9 mouse cellular contexts compared by ENCODE assay signal in the genomic region with DNA sequence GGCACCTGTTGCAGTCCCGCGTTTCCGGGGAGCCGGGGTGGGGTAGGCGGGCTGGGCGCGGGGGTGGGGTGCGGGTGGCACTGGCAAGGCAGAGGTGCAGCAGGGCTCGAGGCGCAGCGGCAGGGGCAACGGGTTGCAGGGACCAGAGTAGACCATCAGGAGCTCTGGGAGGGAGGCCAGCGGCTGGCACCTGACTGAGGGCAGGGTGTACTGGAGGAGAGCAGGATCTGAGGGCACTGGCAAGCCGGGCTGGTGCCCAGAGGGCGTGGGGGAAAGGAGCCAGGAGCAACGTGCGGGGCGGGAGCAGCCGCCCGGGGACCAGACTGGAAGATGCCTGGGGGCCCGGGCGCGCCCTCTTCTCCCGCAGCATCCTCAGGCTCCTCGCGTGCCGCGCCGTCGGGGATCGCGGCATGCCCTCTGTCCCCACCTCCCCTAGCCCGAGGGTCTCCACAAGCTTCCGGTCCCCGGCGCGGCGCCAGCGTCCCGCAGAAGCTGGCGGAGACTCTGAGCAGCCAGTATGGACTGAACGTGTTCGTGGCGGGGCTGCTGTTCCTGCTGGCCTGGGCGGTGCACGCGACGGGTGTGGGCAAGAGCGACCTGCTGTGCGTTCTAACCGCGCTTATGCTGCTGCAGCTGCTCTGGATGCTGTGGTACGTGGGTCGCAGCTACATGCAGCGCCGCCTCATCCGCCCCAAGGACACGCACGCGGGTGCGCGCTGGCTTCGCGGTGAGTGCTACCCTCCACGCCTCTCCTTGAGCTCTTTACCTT. TPM values are rescaled to one million over a fixed set of nuclear protein-coding genes. Genes with fewer than 3 reads are reported as not detected.
A peak's percentile ranks its signal among the peaks of the same experiment; 100 is the strongest.
DNase-seq lines count a peak whose midpoint lies in the region; ATAC-seq and TF ChIP-seq lines count a peak whose summit lies in the region.
"Had no signal": no experiment of that assay in that cellular context is flagged by ENCODE, and none has a peak within 500 bp of the region (broad histone marks: within the 10 kb centered on the region; RNA-seq: fewer than 3 reads in every experiment).

No protein-coding gene starts in this region.

- ATAC-seq in limb, embryonic 12.5 days (ENCODE audit: insufficient number of reproducible peaks, insufficient read depth, low FRiP score, low TSS enrichment, low read depth): no peak
- ATAC-seq in stomach, postnatal 0 days (ENCODE audit: low FRiP score, low TSS enrichment): no peak
- no peak for ATAC-seq in megakaryocyte progenitor cell, adult 5-6 weeks (replicated peaks; ENCODE audit: poor library complexity)

- peaks cover 9% of the 10 kb centered on the region for H3K4me1 ChIP-seq in testis, adult 2 months (ENCODE audit: control insufficient read depth, insufficient read depth, low read length)
- peaks cover 17% of the 10 kb centered on the region for H3K4me1 ChIP-seq in limb, embryonic 12.5 days (replicated peaks)
- no peaks in the 10 kb centered on the region for H3K4me1 ChIP-seq in stomach, postnatal 0 days (replicated peaks; ENCODE audit: control insufficient read depth, insufficient read depth)

- no peak for TF ChIP-seq EP300 in stomach, postnatal 0 days (optimal IDR thresholded peaks at IDR 0.05)

- peak; percentile 41 to 50 for DNase-seq in cerebellum, postnatal 10 days
- no peak for DNase-seq in cerebellum, adult 9-11 months
- DNase-seq in testis, postnatal 10 days (ENCODE audit: low spot score): no peak
- DNase-seq in stomach, postnatal 0 days (ENCODE audit: low spot score): peak; percentile 21
- no peak for DNase-seq in right cerebral cortex, adult 2 months (ENCODE audit: low spot score in 2 of 2)

- H3K27ac ChIP-seq in testis, adult 2 months (ENCODE audit: control insufficient read depth, insufficient read depth, low read depth, low read length): no peak overlapping the region
- H3K27ac ChIP-seq in limb, embryonic 12.5 days: no peak overlapping the region
- H3K27ac ChIP-seq in stomach, postnatal 0 days (replicated peaks): no peak overlapping the region
- H3K27ac ChIP-seq: macrophage had no signal

- H3K9me3 ChIP-seq in limb, embryonic 12.5 days: no peaks in the 10 kb centered on the region
- H3K9me3 ChIP-seq in stomach, postnatal 0 days (ENCODE audit: control insufficient read depth, low read length): no peaks in the 10 kb centered on the region

- TF ChIP-seq CTCF in testis, adult 2 months (IDR thresholded peaks at IDR 0.05; ENCODE audit: control insufficient read depth, insufficient read depth, insufficient replicate concordance, low read depth, low read length): no peak
- no peak for TF ChIP-seq CTCF in stomach, postnatal 0 days (IDR thresholded peaks at IDR 0.05; ENCODE audit: low read depth)

- peak overlapping the region; percentile 38 for H3K9ac ChIP-seq in limb, embryonic 12.5 days (replicated peaks)
- no peak overlapping the region for H3K9ac ChIP-seq in stomach, postnatal 0 days (ENCODE audit: low read length)

- 1% methylated on average over 56 of the region's 65 CpGs for WGBS in limb, embryonic 12.5 days
- WGBS in stomach, postnatal 0 days: under 1% methylated on average over 61 of the region's 65 CpGs

- no peaks in the 10 kb centered on the region; the same call in 1 of the 2 replicates for H3K27me3 ChIP-seq in testis, adult 2 months (ENCODE audit: control insufficient read depth, insufficient read depth, low read length)
- H3K27me3 ChIP-seq in limb, embryonic 12.5 days: peaks cover 69% of the 10 kb centered on the region
- peaks cover 8% of the 10 kb centered on the region; the same call in 1 of the 2 replicates for H3K27me3 ChIP-seq in stomach, postnatal 0 days (ENCODE audit: control insufficient read depth, insufficient read depth, low read length)

- no peak for TF ChIP-seq POLR2A in testis, adult 2 months (IDR thresholded peaks at IDR 0.05; ENCODE audit: control insufficient read depth, low read depth, low read length)

- no peaks in the 10 kb centered on the region for H3K36me3 ChIP-seq in testis, adult 2 months (ENCODE audit: control insufficient read depth, insufficient read depth, low read length)
- no peaks in the 10 kb centered on the region for H3K36me3 ChIP-seq in limb, embryonic 12.5 days
- H3K36me3 ChIP-seq in stomach, postnatal 0 days (ENCODE audit: control insufficient read depth, insufficient read depth, low read length): no peaks in the 10 kb centered on the region

- H3K4me3 ChIP-seq in testis, adult 2 months (ENCODE audit: control insufficient read depth, low read depth, low read length): peak overlapping the region; percentile 44
- H3K4me3 ChIP-seq in limb, embryonic 12.5 days (replicated peaks): peak overlapping the region; percentile 39
- peak overlapping the region; percentile 21 for H3K4me3 ChIP-seq in stomach, postnatal 0 days (ENCODE audit: low read depth, low read length)

- H3K4me2 ChIP-seq in limb, embryonic 12.5 days: peak overlapping the region; percentile 56
- H3K4me2 ChIP-seq in stomach, postnatal 0 days (replicated peaks; ENCODE audit: low read depth): peak overlapping the region; percentile 40

RNA-seq across cellular contexts. Expression of a gene that starts 1.5 kb away (rescaled TPM):
- 0.40 and 0.67 TPM in 2 replicates for polyA plus RNA-seq in testis, adult 2 months (2012; rRNA removed)
- 0.13 TPM in 1 of 2 replicates, not detected in the other for polyA plus RNA-seq in limb, embryonic 12.5 days (2016; fragmentation: Nextera tagmentation; extraction: Ambion mirVana)
- 0.05 TPM in 1 of 2 replicates, not detected in the other for polyA plus RNA-seq in stomach, postnatal 0 days (2015; fragmentation: Nextera tagmentation; extraction: Ambion mirVana)
- not detected in 2 replicates for total RNA-seq in megakaryocyte progenitor cell, adult 5-6 weeks (2015)
- not detected in 2 replicates for total RNA-seq in megakaryocyte progenitor cell, adult 5-6 weeks (2017)
- polyA plus RNA-seq: macrophage had no signal

RNA-seq across cellular contexts. Expression of a gene that starts 17.3 kb away (rescaled TPM):
- 52.2 and 62.5 TPM in 2 replicates for polyA plus RNA-seq in testis, adult 2 months (2012; rRNA removed)
- 72.4 and 75.2 TPM in 2 replicates for polyA plus RNA-seq in limb, embryonic 12.5 days (2016; fragmentation: Nextera tagmentation; extraction: Ambion mirVana)
- polyA plus RNA-seq in stomach, postnatal 0 days (2015; fragmentation: Nextera tagmentation; extraction: Ambion mirVana): 73.7 and 77.6 TPM in 2 replicates
- total RNA-seq in megakaryocyte progenitor cell, adult 5-6 weeks (2015): 53.2 and 68.8 TPM in 2 replicates
- 17.0 and 19.1 TPM in 2 replicates for total RNA-seq in megakaryocyte progenitor cell, adult 5-6 weeks (2017)

RNA-seq across cellular contexts. Expression of a gene that starts 41.9 kb away (rescaled TPM):
- polyA plus RNA-seq in testis, adult 2 months (2012; rRNA removed): 0.04 TPM in 1 of 2 replicates, not detected in the other
- polyA plus RNA-seq in limb, embryonic 12.5 days (2016; fragmentation: Nextera tagmentation; extraction: Ambion mirVana): not detected in 2 replicates
- not detected in 2 replicates for polyA plus RNA-seq in stomach, postnatal 0 days (2015; fragmentation: Nextera tagmentation; extraction: Ambion mirVana)
- not detected in 2 replicates for total RNA-seq in megakaryocyte progenitor cell, adult 5-6 weeks (2015)
- not detected in 2 replicates for total RNA-seq in megakaryocyte progenitor cell, adult 5-6 weeks (2017)
- polyA plus RNA-seq: macrophage had no signal

RNA-seq across cellular contexts. Expression of a gene that starts 57.0 kb away (rescaled TPM):
- 313 and 361 TPM in 2 replicates for polyA plus RNA-seq in testis, adult 2 months (2012; rRNA removed)
- 130 and 151 TPM in 2 replicates for polyA plus RNA-seq in limb, embryonic 12.5 days (2016; fragmentation: Nextera tagmentation; extraction: Ambion mirVana)
- polyA plus RNA-seq in stomach, postnatal 0 days (2015; fragmentation: Nextera tagmentation; extraction: Ambion mirVana): 45.7 and 50.1 TPM in 2 replicates
- 136 and 137 TPM in 2 replicates for total RNA-seq in megakaryocyte progenitor cell, adult 5-6 weeks (2015)
- total RNA-seq in megakaryocyte progenitor cell, adult 5-6 weeks (2017): 137 and 167 TPM in 2 replicates

RNA-seq across cellular contexts. Expression of a gene that starts 57.0 kb away (rescaled TPM):
- polyA plus RNA-seq in testis, adult 2 months (2012; rRNA removed): 23.5 and 24.5 TPM in 2 replicates
- polyA plus RNA-seq in limb, embryonic 12.5 days (2016; fragmentation: Nextera tagmentation; extraction: Ambion mirVana): 18.4 and 22.6 TPM in 2 replicates
- 4.2 and 4.4 TPM in 2 replicates for polyA plus RNA-seq in stomach, postnatal 0 days (2015; fragmentation: Nextera tagmentation; extraction: Ambion mirVana)
- total RNA-seq in megakaryocyte progenitor cell, adult 5-6 weeks (2015): 6.4 and 7.0 TPM in 2 replicates
- 5.8 and 11.2 TPM in 2 replicates for total RNA-seq in megakaryocyte progenitor cell, adult 5-6 weeks (2017)

Comparison
In these comparisons a context has a peak if more than half of its experiments do, and no peak if none do; other contexts are left out.
1. DNase-seq: peak in cerebellum, postnatal 10 days (2 of 2) and stomach, postnatal 0 days (single experiment); none in cerebellum, adult 9-11 months (single experiment), testis, postnatal 10 days (single experiment) and right cerebral cortex, adult 2 months (0 of 2).
2. Peak in every context shown above with its lines, with median percentiles within 50 percentile points of each other: H3K4me3 ChIP-seq.